Mouse (Mus musculus) olfactory bulb, adult 2 months (tissue): ENCODE measurements around the gene Rhpn2. TPM values are rescaled to one million over a fixed set of nuclear protein-coding genes. Genes with fewer than 3 reads are reported as not detected.

Source experiments
- H3K27ac ChIP-seq: fragments of 200-500 bp; 2 replicates; pipeline ENCODE4 v1.5.1; 2012; ENCODE audit warnings: low read depth, low read length; ENCODE audit not compliant: insufficient read depth
- H3K4me1 ChIP-seq: fragments of 200-500 bp; 2 replicates; pipeline ENCODE4 v1.6.1; 2012; ENCODE audit warnings: low read length; ENCODE audit not compliant: control insufficient read depth, insufficient read depth
- H3K4me3 ChIP-seq: fragments of 200-500 bp; 2 replicates; pipeline ENCODE4 v1.5.1; 2012; ENCODE audit warnings: mild to moderate bottlenecking, low read depth, low read length, moderate library complexity; ENCODE audit not compliant: insufficient read depth
- CTCF ChIP-seq: fragments of 200-500 bp; IDR thresholded peaks from 2 replicates; pipeline ENCODE4 v1.5.1; 2012; ENCODE audit warnings: low read depth, mild to moderate bottlenecking, low read length, moderate library complexity; ENCODE audit not compliant: insufficient read depth
- POLR2A ChIP-seq: fragments of 200-500 bp; IDR thresholded peaks from 2 replicates; pipeline ENCODE4 v1.6.1; 2012; ENCODE audit warnings: mild to moderate bottlenecking, low read depth, low read length, moderate library complexity; ENCODE audit not compliant: insufficient read depth
- WGBS: fragments of 180-500 bp; shearing (Covaris S2); methylation state at CpG from one replicate; pipeline ENCODE4 v1.1.7; 2018; 5-methylcytosine and 5-hydroxymethylcytosine counted together
- polyA plus RNA-seq: library from polyadenylated mRNA; stranded (reverse); fragments of >200 nt; gene quantifications from 2 replicates; pipeline ENCODE4 v1.2.4, GENCODE M21; 2012; ENCODE audit warnings: low replicate concordance; ENCODE audit not compliant: missing spikeins, insufficient read depth, insufficient read length

The Rhpn2 gene
- polyA plus RNA-seq, 1 experiment = not detected

DNA sequence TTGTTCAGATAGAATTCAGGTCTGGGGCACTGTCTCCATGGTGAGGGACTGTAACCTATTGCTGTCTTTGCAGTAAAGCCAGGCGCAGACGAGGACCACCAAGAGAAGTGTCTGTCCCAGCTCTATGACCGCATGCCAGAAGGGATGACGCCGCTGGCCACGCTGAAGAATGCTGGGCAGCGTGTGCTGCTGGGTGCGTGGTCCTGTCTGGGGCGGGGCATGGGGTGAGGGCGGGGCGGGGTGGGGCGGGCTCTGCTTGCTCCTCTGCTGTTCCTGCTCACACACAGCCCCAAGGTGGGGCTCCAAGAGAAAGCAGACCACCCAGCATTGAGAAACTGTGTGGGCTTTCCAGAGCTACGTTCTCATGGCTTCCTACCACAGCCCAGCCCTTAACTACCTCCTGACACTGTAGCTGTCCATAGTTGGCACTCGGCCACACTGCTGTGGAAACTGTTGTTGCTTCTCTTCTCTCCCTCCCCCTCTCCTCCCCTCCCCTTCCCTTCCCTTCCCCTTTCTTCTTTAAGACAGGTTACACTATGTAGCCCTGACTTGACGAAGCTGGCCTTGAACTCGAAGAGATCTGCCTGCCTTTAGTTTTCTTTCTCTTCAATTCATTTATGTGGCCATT is 45.6 kb downstream of the Rhpn2 start:
- Histone ChIP-seq H3K27ac (no peak overlapping the region), H3K4me3 (no peak overlapping the region), H3K4me1 (0 out of 2 replicates have a peak, but pooled peaks cover 3% of the 10 kb centered on the region)
- WGBS = 56% methylated on average over 16 of the region's 16 CpGs
- no peak for TF ChIP-seq POLR2A
- TF ChIP-seq CTCF = no peak

GRCm38 (mm10) chr7:35380351-35380750 is 46.4 kb downstream of the Rhpn2 start:
- no peak overlapping the region for H3K27ac ChIP-seq
- TF ChIP-seq CTCF (no peak), POLR2A (no peak)
- no peak overlapping the region for H3K4me3 ChIP-seq
- H3K4me1 ChIP-seq = 0 out of 2 replicates have a peak, but pooled peaks cover 3% of the 10 kb centered on the region
- 75% methylated on average over 8 of the region's 8 CpGs for WGBS

- H3K4me3 ChIP-seq = no peak overlapping the region
- 0 out of 2 replicates have a peak, but pooled peaks cover 2% of the 10 kb centered on the region for H3K4me1 ChIP-seq
- 65% methylated on average over 15 of the region's 16 CpGs for WGBS
- no peak for TF ChIP-seq CTCF
- no peak for TF ChIP-seq POLR2A
- no peak overlapping the region for H3K27ac ChIP-seq
Observed at GRCm38 (mm10) chr7:35381861-35382260, 47.9 kb downstream of the Rhpn2 start.

- Histone ChIP-seq H3K27ac (no peak overlapping the region), H3K4me1 (no peaks in the 10 kb centered on the region), H3K4me3 (no peak overlapping the region)
- TF ChIP-seq POLR2A (no peak), CTCF (no peak)
- 63% methylated on average over 2 of the region's 2 CpGs for WGBS
Observed at GRCm38 (mm10) chr7:35382706-35383353, 48.9 kb downstream of the Rhpn2 start.

GRCm38 (mm10) chr7:35386525-35386952 is 52.6 kb downstream of the Rhpn2 start:
- no peak for TF ChIP-seq POLR2A
- no peak for TF ChIP-seq CTCF
- H3K27ac ChIP-seq = no peak overlapping the region
- no peak overlapping the region for H3K4me3 ChIP-seq
- 65% methylated on average over 6 of the region's 6 CpGs for WGBS
- H3K4me1 ChIP-seq = no peaks in the 10 kb centered on the region

- H3K27ac ChIP-seq = no peak overlapping the region
- no peaks in the 10 kb centered on the region for H3K4me1 ChIP-seq
- TF ChIP-seq POLR2A (no peak), CTCF (no peak)
- WGBS = 87% methylated on average over 6 of the region's 6 CpGs
- no peak overlapping the region for H3K4me3 ChIP-seq
Observed at GRCm38 (mm10) chr7:35388694-35389093, 54.7 kb downstream of the Rhpn2 start.

DNA sequence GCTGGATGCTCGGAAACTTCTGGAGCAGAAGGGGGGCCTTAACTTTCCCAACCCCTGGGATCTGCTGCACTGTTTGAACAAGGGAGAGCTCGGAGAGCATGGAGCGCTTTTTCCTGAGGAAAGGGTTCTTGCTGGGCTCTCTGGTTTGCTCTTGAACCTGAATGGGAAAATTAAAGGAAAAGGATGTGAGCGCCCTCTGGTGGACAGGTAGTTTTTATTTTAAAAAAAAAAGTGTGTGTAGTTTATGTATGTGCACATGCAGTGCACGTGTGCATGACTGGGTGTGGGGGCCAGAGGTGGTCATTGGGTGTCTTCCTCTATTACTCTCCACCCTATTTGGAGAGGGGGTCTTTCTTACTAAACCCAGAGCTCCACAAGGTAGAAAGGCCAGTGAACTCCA is 59.0 kb downstream of the Rhpn2 start:
- no peak for TF ChIP-seq POLR2A
- TF ChIP-seq CTCF = peak; percentile 17; the same call in 1 of the 2 replicates
- 58% methylated on average over 5 of the region's 5 CpGs for WGBS
- Histone ChIP-seq H3K27ac (no peak overlapping the region), H3K4me1 (peaks cover 8% of the 10 kb centered on the region), H3K4me3 (no peak overlapping the region)

GRCm38 (mm10) chr7:35395734-35396456 is 61.9 kb downstream of the Rhpn2 start:
- no peak for TF ChIP-seq POLR2A
- no peak for TF ChIP-seq CTCF
- Histone ChIP-seq H3K4me1 (peaks cover 9% of the 10 kb centered on the region), H3K27ac (no peak overlapping the region), H3K4me3 (peak overlapping the region; percentile 65)
- WGBS = 12% methylated on average over 17 of the region's 17 CpGs

GRCm38 (mm10) chr7:35396542-35397168 is 62.7 kb downstream of the Rhpn2 start, which contains the start of the genes Faap24 and Cep89:
Gene Faap24, minus strand, starts transcription at chr7:35396836.
Gene Cep89, plus strand, starts transcription at chr7:35397035.
- TF ChIP-seq POLR2A (peak; percentile 84), CTCF (no peak)
- H3K4me3 ChIP-seq = peak within 1 kb of the TSS; percentile 75
- peaks cover 9% of the 10 kb centered on the region for H3K4me1 ChIP-seq
- H3K27ac ChIP-seq = no peak within 1 kb of the TSS
- WGBS = under 1% methylated on average over 28 of the region's 28 CpGs
